In the genomic region with DNA sequence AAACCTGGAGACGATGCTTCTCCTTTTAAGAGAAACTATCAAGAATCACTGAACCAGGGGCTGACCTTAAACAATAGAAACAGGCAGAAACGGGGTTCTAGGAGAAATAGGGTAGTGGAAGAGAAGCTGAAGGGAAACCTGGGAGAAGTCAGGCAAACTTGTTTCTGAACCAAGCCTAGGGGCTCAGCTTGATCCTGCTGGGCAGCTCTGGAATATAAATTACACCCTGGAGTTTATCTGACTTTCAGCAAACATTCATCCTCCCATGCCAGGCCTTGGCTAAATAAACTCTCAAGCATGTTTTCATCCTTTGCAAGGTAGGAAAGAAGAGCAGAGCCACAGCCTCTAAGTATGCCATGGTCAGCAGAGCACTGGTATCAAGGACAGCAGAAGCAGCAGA, we compare ENCODE assay signal across 23 mouse cellular contexts.
"Had no signal": no experiment of that assay in that cellular context is flagged by ENCODE, and none has a peak within 500 bp of the region (broad histone marks: within the 10 kb centered on the region; RNA-seq: fewer than 3 reads in every experiment).

No protein-coding gene starts in this region.

- H3K27ac ChIP-seq: heart, embryonic 13.5 days; heart, embryonic 15.5 days; hindbrain, embryonic 15.5 days; hindbrain, postnatal 0 days; kidney, embryonic 15.5 days; kidney, postnatal 0 days; limb, embryonic 13.5 days; limb, embryonic 15.5 days; liver, embryonic 12.5 days had no signal

- ATAC-seq: hindbrain, postnatal 0 days; intestine, embryonic 16.5 days; liver, embryonic 12.5 days had no signal

- H3K36me3 ChIP-seq: heart, embryonic 13.5 days; heart, embryonic 15.5 days; hindbrain, embryonic 15.5 days; kidney, embryonic 15.5 days; limb, embryonic 13.5 days; limb, embryonic 15.5 days; liver, embryonic 12.5 days had no signal

- H3K4me1 ChIP-seq: heart, embryonic 13.5 days; heart, embryonic 15.5 days; kidney, embryonic 15.5 days; liver, embryonic 12.5 days had no signal

- H3K9me3 ChIP-seq: heart, embryonic 13.5 days; heart, embryonic 15.5 days; hindbrain, embryonic 15.5 days; kidney, embryonic 15.5 days; limb, embryonic 13.5 days; limb, embryonic 15.5 days; liver, embryonic 12.5 days had no signal

- H3K9ac ChIP-seq: heart, embryonic 13.5 days; heart, embryonic 15.5 days; hindbrain, embryonic 15.5 days; kidney, embryonic 15.5 days; limb, embryonic 13.5 days; limb, embryonic 15.5 days; liver, embryonic 12.5 days had no signal

- DNase-seq: gastrocnemius, postnatal 14 days; gastrocnemius, postnatal 36 days; heart, adult 18-20 months; heart, postnatal 14 days; heart, postnatal 36 days; kidney, adult 11 months; kidney, adult 2 months; kidney, adult 9 months; kidney, postnatal 14 days; kidney, postnatal 36 days; layer of hippocampus, adult 9-11 months; layer of hippocampus, postnatal 36 days had no signal

- H3K4me2 ChIP-seq: heart, embryonic 11.5 days; heart, embryonic 13.5 days; heart, embryonic 15.5 days; hindbrain, embryonic 15.5 days; kidney, embryonic 15.5 days; limb, embryonic 13.5 days; limb, embryonic 15.5 days; liver, embryonic 12.5 days had no signal

- H3K27me3 ChIP-seq: heart, embryonic 13.5 days; heart, embryonic 15.5 days; hindbrain, embryonic 15.5 days; kidney, embryonic 15.5 days; limb, embryonic 13.5 days; limb, embryonic 15.5 days; liver, embryonic 12.5 days had no signal

- H3K4me3 ChIP-seq: heart, embryonic 13.5 days; heart, embryonic 15.5 days; hindbrain, embryonic 15.5 days; kidney, embryonic 15.5 days; limb, embryonic 13.5 days; limb, embryonic 15.5 days; liver, embryonic 12.5 days had no signal
